Mouse (Mus musculus) skeletal muscle tissue, adult 2 months (tissue): ENCODE data around the gene Smarca4.

ENCODE experiments used
- DNase-seq: peaks from one replicate; pipeline ENCODE4 v3.0.0-alpha.2; 2012; ENCODE audit warnings: low read depth, low spot score

Smarca4 gene

DNA sequence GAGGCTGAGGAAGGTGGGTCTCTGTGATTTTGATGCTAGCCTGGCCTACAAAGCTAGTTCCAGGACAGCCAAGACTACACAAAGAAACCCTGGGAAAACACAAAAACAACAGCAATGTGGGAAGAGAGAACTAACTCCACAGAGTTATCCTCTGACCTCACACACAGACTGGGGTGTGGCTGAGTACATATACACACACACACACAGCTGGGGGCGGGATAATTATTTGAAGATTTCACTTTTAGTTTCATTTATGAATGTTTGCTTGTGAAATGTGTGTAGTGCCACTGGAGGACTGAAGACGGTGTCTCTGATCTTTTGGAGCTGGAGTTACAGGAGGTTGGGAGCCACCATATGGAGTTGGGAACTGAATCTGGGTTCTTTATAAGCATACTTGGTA is 14.9 kb upstream of the Smarca4 start:
- no peak for DNase-seq

GRCm38 (mm10) chr9:21601722-21602399 is 14.1 kb upstream of the Smarca4 start:
- DNase-seq: peak; percentile 71

- DNase-seq: no peak
Measured at GRCm38 (mm10) chr9:21604119-21604518, 11.8 kb upstream of the Smarca4 start.

GRCm38 (mm10) chr9:21605865-21606264 is 10.1 kb upstream of the Smarca4 start:
- DNase-seq: no peak

DNA sequence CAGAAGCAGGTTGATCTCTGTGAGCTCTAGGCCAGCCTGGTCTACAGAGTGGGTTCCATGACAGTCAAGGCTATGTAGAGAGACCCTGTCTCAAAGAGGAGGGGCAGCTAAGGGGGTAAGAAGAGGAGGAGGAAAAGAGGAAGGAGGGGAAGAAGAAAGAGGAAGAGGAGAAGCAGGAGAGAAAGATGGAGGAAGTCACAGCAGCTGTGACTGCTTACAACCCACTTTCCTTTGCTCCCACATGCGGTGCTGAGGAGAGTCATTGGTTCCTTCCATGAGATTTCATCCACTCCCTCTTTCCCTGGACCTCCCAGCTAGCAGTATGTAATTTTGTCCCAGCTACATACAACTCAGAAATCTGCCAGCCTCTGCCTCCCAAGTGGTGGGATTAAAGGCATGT is 9.3 kb upstream of the Smarca4 start:
- DNase-seq: no peak

DNA sequence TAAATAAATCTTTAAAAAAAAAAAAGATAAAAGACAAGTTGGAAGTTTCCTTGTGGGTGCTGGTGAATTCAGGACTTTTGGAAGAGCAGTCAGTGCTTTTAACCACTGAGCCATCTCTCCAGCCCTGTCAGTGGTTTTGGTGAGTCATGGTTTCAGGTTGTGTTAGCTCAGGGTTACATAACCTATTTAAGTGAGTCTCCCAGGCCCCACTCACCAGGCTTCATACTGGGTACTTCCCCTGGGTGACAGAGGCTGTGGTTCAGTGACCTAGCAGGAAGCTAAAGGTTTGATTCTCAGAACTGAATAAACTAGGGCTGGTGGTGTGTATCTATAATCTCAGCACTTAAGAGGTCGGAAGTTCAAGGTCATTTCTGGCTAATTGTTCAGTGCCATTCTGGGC is 6.1 kb upstream of the Smarca4 start:
- no peak for DNase-seq

DNA sequence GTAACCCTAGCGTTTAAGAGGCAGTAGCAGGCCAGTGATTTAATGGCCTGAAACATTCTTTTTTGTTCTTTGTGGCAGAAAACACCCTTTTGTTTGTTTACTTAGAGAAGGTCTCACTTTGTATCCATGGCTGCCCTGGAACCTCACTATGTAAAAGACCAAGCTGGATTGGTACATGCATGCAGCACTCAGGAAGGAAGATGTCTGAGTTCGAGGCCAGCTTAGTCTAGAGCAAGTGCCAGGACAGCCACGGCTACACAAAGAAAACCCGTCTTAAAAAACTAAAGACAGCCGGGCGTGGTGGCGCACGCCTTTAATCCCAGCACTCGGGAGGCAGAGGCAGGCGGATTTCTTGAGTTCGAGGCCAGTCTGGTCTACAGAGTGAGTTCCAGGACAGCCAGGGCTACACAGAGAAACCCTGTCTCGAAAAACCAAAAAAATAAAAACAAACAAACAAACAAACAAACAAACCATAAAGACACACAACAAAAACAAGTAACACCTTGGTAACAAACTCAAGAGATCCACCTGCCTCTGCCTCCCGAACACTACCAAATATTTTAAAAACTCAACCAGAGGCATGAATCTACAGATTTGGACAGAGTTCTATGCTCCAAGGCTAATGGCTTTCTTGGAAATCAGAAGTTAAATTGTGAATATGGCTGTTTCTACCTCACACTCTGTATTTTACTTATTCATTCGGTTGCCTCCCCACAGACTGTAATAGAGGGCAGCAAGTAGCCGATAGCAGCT is 929 bp upstream of the Smarca4 start:
- no peak for DNase-seq

GRCm38 (mm10) chr9:21616232-21616781 is 338 bp downstream of the Smarca4 start:
- DNase-seq: peak; percentile 80

- no peak for DNase-seq
Measured at GRCm38 (mm10) chr9:21617066-21617465, 1.1 kb downstream of the Smarca4 start.

DNA sequence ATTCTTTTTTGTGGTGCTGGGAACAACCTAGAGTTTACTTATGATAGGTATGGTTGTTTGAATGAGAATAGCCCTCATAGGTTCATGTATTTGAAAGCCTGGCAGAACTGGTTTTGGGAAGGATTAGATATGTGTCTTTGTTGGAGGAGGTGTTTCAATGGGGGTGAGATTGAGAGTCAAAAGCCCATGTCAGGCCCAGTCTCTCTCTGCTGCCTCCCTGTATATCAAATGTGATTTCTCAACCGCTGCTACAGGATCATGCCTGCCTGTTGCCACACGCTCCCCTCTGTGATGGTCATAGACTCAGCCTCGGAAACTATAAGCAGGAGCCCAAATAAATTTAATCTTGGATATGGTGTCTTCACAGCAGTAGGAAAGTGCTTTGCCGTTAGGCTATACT is 4.3 kb downstream of the Smarca4 start:
- DNase-seq: no peak

DNA sequence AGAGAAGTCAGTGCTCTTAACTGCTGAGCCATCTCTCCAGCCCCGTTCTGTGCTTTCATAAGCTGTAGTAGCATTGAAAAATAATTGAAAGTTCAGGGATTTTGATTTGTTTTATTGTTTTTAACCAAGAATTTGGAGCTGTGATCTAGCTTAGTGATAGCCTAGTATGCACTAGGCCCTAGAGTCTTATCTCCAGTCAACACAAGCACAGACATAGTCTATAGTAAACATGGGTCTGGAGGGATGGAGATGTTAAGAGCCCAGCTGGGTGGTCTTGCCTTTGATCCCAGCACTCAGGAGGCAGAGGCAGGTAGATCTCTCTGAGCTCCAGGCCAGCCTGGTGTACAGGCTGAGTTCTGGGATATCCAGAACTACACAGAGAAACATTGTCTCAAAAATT is 6.7 kb downstream of the Smarca4 start:
- DNase-seq: no peak

GRCm38 (mm10) chr9:21625342-21626339 is 9.7 kb downstream of the Smarca4 start:
- DNase-seq: no peak

DNA sequence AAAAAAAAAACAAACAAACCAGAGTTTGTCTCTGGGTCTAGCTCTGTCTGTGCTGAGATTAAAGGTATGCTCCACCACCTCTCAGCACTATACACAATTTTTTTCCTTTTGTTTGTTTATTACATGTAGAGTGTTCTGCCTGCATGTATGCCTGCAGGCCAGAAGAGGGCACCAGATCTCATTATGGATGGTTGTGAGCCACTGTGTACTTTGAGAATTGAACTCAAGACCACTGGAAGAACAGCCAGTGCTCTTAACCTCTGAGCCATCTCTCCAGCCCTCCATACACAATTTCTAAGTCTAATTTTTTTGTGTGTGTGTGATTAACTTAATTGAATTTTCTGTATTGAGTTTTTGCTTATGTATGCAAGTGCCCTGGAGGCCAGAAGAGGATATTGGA is 10.6 kb downstream of the Smarca4 start:
- DNase-seq: no peak

DNA sequence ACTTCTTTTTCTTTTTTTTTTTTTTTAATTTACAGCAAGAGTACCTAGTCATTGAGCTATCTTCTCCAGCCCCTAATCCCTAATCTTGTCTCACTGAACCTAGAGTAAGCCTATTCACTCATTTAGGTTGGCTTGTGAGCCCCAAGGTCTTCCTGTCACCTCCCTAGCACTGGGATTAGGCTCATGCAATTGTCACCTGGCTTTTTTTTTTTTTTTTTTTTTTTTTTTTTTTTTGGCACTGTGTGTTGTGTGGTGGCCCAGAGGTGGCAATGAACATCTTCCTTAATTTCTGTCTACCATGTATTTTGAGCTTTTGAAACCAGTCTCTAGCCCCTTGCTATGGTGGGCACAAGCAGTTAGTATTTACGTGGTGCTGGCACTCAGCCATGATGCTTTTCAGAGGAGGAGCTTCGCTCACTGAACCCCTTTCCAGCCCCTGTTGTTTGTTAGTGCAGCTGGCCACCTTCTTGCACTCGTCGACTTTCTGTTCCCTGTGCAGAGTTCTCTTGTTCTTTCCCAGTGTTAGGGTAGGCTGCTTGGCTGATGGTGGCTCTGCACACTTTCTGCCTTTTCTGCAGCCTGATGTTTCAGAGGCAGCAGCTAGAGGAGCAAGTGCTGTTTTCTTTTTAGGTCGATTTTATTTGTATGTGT is 11.3 kb downstream of the Smarca4 start:
- no peak for DNase-seq

DNA sequence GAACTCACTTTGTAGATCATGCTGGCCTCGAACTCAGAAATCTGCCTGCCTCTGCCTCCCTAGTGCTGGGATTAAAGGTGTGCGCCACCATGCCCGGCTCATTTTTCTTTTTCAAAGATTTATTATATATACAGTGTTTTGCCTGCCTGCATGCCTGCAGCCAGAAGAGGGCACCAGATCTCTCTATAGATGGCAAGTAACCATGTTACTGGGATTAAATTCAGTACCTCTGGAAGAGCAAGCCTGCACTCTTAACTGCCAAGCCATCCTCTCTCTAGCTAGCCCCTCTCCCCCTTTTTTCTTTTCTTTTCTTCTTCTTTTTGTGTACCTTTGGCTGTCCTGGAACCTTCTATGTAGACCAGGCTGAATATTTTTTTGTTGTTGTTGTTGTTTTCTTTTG is 14.7 kb downstream of the Smarca4 start:
- no peak for DNase-seq

DNA sequence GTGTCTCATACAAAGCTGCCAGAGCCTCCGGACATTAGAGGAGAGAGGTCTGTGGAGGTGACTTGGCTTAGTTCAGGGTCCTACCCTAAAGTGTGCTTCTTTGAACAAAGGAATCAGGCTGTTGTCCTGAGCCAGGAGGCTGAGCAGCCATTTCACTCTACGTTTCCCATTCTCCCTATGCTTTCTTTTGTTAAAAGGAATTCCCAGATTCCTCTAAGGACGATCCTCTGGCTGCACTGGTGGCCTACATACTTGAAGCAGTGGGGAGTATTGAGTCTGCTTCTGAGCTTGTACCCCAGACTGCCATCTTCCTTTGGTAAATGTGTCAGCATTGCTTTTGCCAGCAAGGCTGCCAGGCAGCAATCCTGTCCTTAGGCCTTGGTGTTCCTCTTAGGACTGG is 17.1 kb downstream of the Smarca4 start:
- no peak for DNase-seq

GRCm38 (mm10) chr9:21635639-21636038 is 19.7 kb downstream of the Smarca4 start:
- no peak for DNase-seq

- DNase-seq: no peak
Measured at GRCm38 (mm10) chr9:21639031-21639430, 23.1 kb downstream of the Smarca4 start.

- no peak for DNase-seq
Measured at GRCm38 (mm10) chr9:21646366-21646765, 30.4 kb downstream of the Smarca4 start.

DNA sequence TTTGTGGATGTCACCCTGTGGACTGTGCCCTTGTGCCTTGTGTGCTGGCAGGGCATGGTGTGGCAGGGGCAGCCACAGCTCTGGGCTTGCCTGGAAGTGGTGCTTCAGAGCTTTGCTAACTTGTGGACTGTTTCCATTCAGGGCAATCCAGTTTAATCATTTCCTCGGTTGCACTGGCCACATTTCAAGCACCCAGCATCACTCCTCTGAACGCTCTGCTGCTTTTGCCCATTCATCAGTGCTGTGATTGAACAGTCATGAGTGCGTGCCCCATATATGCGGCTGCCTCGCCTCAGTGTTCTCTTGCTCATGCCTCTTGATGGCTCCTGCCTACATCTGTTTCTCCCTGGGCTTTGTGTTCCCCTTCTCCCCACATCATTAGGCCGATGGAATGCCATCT is 31.8 kb downstream of the Smarca4 start:
- DNase-seq: no peak

GRCm38 (mm10) chr9:21652263-21652662 is 36.3 kb downstream of the Smarca4 start:
- no peak for DNase-seq
